In genomic region chr13:53236434-53237401, GRCm38 (mm10) we compare ENCODE assay signal across 9 mouse cellular contexts. TPM values are rescaled to one million over a fixed set of nuclear protein-coding genes. Genes with fewer than 3 reads are reported as not detected.
DNase-seq lines count a peak whose midpoint lies in the region; ATAC-seq lines count a peak whose summit lies in the region.
"Had no signal": no experiment of that assay in that cellular context is flagged by ENCODE, and none has a peak within 500 bp of the region (broad histone marks: within the 10 kb centered on the region; RNA-seq: fewer than 3 reads in every experiment).

No protein-coding gene starts in this region.

- peaks cover 5% of the 10 kb centered on the region; the same call in 1 of the 2 replicates for H3K27me3 ChIP-seq in midbrain, embryonic 15.5 days (replicated peaks)

- H3K4me3 ChIP-seq in midbrain, embryonic 15.5 days = no peak overlapping the region

- intact Hi-C loops in heart, postnatal 14 days (cut with DNase I) = no loop called here
- intact Hi-C loops in heart, postnatal 10 days (cut with DNase I) = no loop called here

- no peak overlapping the region for H3K27ac ChIP-seq in midbrain, embryonic 15.5 days
- H3K27ac ChIP-seq: macrophage had no signal

- H3K9ac ChIP-seq in midbrain, embryonic 15.5 days = no peak overlapping the region

- 35% methylated on average over 18 of the region's 18 CpGs for WGBS in midbrain, embryonic 15.5 days

- no peaks in the 10 kb centered on the region for H3K36me3 ChIP-seq in midbrain, embryonic 15.5 days (replicated peaks)

- no peaks in the 10 kb centered on the region for H3K9me3 ChIP-seq in midbrain, embryonic 15.5 days

- H3K4me2 ChIP-seq in midbrain, embryonic 15.5 days = no peak overlapping the region

- DNase-seq in heart, postnatal 14 days = peak; percentile 26 to 35
- no peak for DNase-seq in heart, postnatal 10 days
- peak; percentile 73 for DNase-seq in embryo, embryonic 10.5 days (ENCODE audit: low spot score)
- DNase-seq in gastrocnemius, postnatal 25 days = peak; percentile 38
- no peak for DNase-seq in right cerebral cortex, postnatal 36 days (ENCODE audit: low spot score in 2 of 2)
- no peak for DNase-seq in left cerebral cortex, adult 11 months (ENCODE audit: low spot score)

- 0 out of 2 replicates have a peak, but pooled peaks have one; percentile 44 for ATAC-seq in midbrain, embryonic 15.5 days (replicated peaks)
- no peak for ATAC-seq in erythroblast, adult 5-6 weeks (replicated peaks; ENCODE audit: low FRiP score, poor library complexity, severe bottlenecking)

- H3K4me1 ChIP-seq in midbrain, embryonic 15.5 days = peaks cover 24% of the 10 kb centered on the region

RNA-seq across cellular contexts. Expression of gene Ror2, which starts 49.2 kb away (rescaled TPM):
- 1 to 10 TPM; 3.3 to 3.5 TPM for total RNA-seq in heart, postnatal 14 days (2021)
- 1 to 10 TPM; 5.3 to 5.8 TPM for total RNA-seq in heart, postnatal 10 days (2021)
- under 1 TPM; 0.83 to 0.90 TPM for total RNA-seq in gastrocnemius, postnatal 25 days (2021)
- polyA plus RNA-seq in midbrain, embryonic 15.5 days (2015; fragmentation: Nextera tagmentation; extraction: Ambion mirVana) = 3.2 and 3.7 TPM in 2 replicates
- total RNA-seq in erythroblast, adult 5-6 weeks (2015; ENCODE audit: low replicate concordance) = not detected in 2 replicates
- total RNA-seq in erythroblast, adult 5-6 weeks (2017; ENCODE audit: low replicate concordance) = not detected in 2 replicates
- polyA plus RNA-seq: macrophage had no signal

Comparison
In these comparisons a context has a peak if more than half of its experiments do, and no peak if none do; other contexts are left out.
1. DNase-seq: peak in heart, postnatal 14 days (2 of 2), embryo, embryonic 10.5 days (single experiment) and gastrocnemius, postnatal 25 days (single experiment); none in heart, postnatal 10 days (0 of 2), right cerebral cortex, postnatal 36 days (0 of 2) and left cerebral cortex, adult 11 months (single experiment).